23 mouse cellular contexts compared by ENCODE assay signal in the genomic region with DNA sequence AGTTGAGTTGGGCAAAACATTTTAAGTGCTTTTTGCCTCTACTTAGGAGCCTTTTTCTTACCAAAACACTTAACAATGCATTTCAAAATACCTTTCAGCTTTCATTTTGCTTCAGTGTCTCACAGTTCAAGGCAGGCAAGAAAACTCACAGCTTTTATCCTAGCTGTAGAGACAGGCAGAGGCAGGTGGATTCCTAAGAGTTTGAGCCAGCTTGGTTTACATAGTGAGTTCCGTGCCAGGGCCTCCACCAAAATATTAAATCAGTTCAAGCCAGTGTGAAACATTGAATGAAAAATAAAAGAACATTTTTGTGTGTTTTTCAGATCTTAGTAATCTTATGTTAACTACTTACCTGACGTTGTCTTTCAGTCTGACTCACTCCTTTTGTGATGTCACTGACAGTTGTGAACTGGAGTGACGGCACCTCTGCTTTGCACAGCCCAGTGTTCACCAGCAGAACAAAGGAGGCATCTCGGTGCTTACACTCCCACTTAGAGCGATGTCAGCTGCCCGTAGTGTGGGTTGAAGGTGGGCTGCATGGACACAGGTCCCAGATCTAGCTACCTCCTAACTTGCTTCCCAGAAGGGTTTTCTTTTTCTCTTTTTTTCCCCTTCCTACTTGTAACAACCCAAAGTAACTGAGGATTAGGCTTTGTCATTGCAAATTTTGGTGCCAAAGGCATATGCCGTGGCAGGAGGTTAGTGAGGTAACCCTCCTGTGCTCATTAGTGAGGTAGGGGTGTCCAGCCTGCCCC. TPM values are rescaled to one million over a fixed set of nuclear protein-coding genes. Genes with fewer than 3 reads are reported as not detected.
A peak's percentile ranks its signal among the peaks of the same experiment; 100 is the strongest.
DNase-seq lines count a peak whose midpoint lies in the region; ATAC-seq lines count a peak whose summit lies in the region.
"Had no signal": no experiment of that assay in that cellular context is flagged by ENCODE, and none has a peak within 500 bp of the region (broad histone marks: within the 10 kb centered on the region; RNA-seq: fewer than 3 reads in every experiment).

No protein-coding gene starts in this region.

- H3K4me1 ChIP-seq in heart, embryonic 10.5 days = no peaks in the 10 kb centered on the region
- H3K4me1 ChIP-seq in liver, embryonic 12.5 days = peaks cover 4% of the 10 kb centered on the region; the same call in 1 of the 2 replicates
- no peaks in the 10 kb centered on the region for H3K4me1 ChIP-seq in hindbrain, embryonic 16.5 days (ENCODE audit: control insufficient read depth, insufficient read depth, low read depth, low read length)
- H3K4me1 ChIP-seq: embryonic facial prominence, embryonic 15.5 days; forebrain, embryonic 10.5 days; heart, embryonic 15.5 days; hindbrain, embryonic 10.5 days had no signal

- H3K9ac ChIP-seq in liver, embryonic 12.5 days = no peak overlapping the region
- no peak overlapping the region for H3K9ac ChIP-seq in hindbrain, embryonic 16.5 days (ENCODE audit: low read depth, low read length)
- H3K9ac ChIP-seq: embryonic facial prominence, embryonic 15.5 days; heart, embryonic 15.5 days; hindbrain, embryonic 14.5 days had no signal

- ATAC-seq in liver, embryonic 12.5 days = no peak
- no peak for ATAC-seq in hindbrain, embryonic 16.5 days
- ATAC-seq: forebrain, embryonic 14.5 days had no signal

- peaks cover 76% of the 10 kb centered on the region for H3K36me3 ChIP-seq in heart, embryonic 10.5 days
- H3K36me3 ChIP-seq in liver, embryonic 12.5 days = peaks cover 64% of the 10 kb centered on the region
- H3K36me3 ChIP-seq in hindbrain, embryonic 16.5 days (ENCODE audit: control insufficient read depth, insufficient read depth, low read length) = peaks cover 17% of the 10 kb centered on the region

- no peaks in the 10 kb centered on the region for H3K9me3 ChIP-seq in heart, embryonic 10.5 days
- H3K9me3 ChIP-seq in liver, embryonic 12.5 days (replicated peaks) = no peaks in the 10 kb centered on the region
- no peaks in the 10 kb centered on the region for H3K9me3 ChIP-seq in hindbrain, embryonic 16.5 days (ENCODE audit: control insufficient read depth, low read length)
- H3K9me3 ChIP-seq: embryonic facial prominence, embryonic 15.5 days; forebrain, embryonic 10.5 days; G1E; heart, embryonic 15.5 days; hindbrain, embryonic 10.5 days had no signal

- intact Hi-C loops in heart, postnatal 14 days (cut with DNase I) = no loop called here

- 79% methylated on average over 7 of the region's 7 CpGs for WGBS in heart, embryonic 10.5 days
- WGBS in liver, embryonic 12.5 days (ENCODE audit: insufficient replicate concordance) = 77% methylated on average over 7 of the region's 7 CpGs
- 80% methylated on average over 7 of the region's 7 CpGs for WGBS in hindbrain, embryonic 16.5 days

- H3K4me3 ChIP-seq in heart, embryonic 10.5 days = no peak overlapping the region
- H3K4me3 ChIP-seq in liver, embryonic 12.5 days = no peak overlapping the region
- no peak overlapping the region for H3K4me3 ChIP-seq in hindbrain, embryonic 16.5 days (ENCODE audit: low read length)
- H3K4me3 ChIP-seq: embryonic facial prominence, embryonic 15.5 days; erythroblast, embryonic 14.5 days; forebrain, embryonic 10.5 days; gastrocnemius, adult 2 months; heart, embryonic 15.5 days; hindbrain, embryonic 10.5 days had no signal

- DNase-seq in heart, embryonic 10.5 days (ENCODE audit: low spot score) = peak; percentile 46
- no peak for DNase-seq in heart, postnatal 14 days
- no peak for DNase-seq in liver
- peak; percentile 20 for DNase-seq in thymus, postnatal 4 days
- DNase-seq in thymus, adult 18-20 months = no peak
- DNase-seq: adrenal gland, adult 8-10 months; adrenal gland, postnatal 36 days; cerebellum, adult 2 months; cerebellum, postnatal 14 days; embryo, embryonic 11 days; gastrocnemius, adult 2 months; gastrocnemius, postnatal 25 days had no signal

- H3K4me2 ChIP-seq in liver, embryonic 12.5 days = no peak overlapping the region
- no peak overlapping the region for H3K4me2 ChIP-seq in hindbrain, embryonic 16.5 days (ENCODE audit: low read length)
- H3K4me2 ChIP-seq: embryonic facial prominence, embryonic 15.5 days; heart, embryonic 15.5 days; hindbrain, embryonic 14.5 days had no signal

- H3K27me3 ChIP-seq in heart, embryonic 10.5 days (ENCODE audit: insufficient read depth, poor library complexity, severe bottlenecking) = no peaks in the 10 kb centered on the region
- H3K27me3 ChIP-seq in liver, embryonic 12.5 days (replicated peaks) = no peaks in the 10 kb centered on the region
- H3K27me3 ChIP-seq in hindbrain, embryonic 16.5 days (replicated peaks; ENCODE audit: control insufficient read depth, insufficient read depth, low read length) = no peaks in the 10 kb centered on the region
- H3K27me3 ChIP-seq: embryonic facial prominence, embryonic 15.5 days; heart, embryonic 15.5 days had no signal

- H3K27ac ChIP-seq in heart, embryonic 10.5 days = no peak overlapping the region
- H3K27ac ChIP-seq in liver, embryonic 12.5 days = peak overlapping the region; percentile 12; the same call in 1 of the 2 replicates
- H3K27ac ChIP-seq in hindbrain, embryonic 16.5 days (ENCODE audit: low read depth, low read length) = no peak overlapping the region
- H3K27ac ChIP-seq: embryonic facial prominence, embryonic 15.5 days; forebrain, embryonic 10.5 days; gastrocnemius, adult 2 months; heart, embryonic 15.5 days; hindbrain, embryonic 10.5 days; hindbrain, embryonic 14.5 days had no signal

RNA-seq across cellular contexts. Expression of a gene that starts 42.0 kb away (rescaled TPM):
- 38.0 and 44.3 TPM in 2 replicates for polyA plus RNA-seq in heart, embryonic 10.5 days (2016; fragmentation: Nextera tagmentation; extraction: Ambion mirVana)
- total RNA-seq in heart, postnatal 14 days (2021) = 10 to 100 TPM; 26.2 to 28.5 TPM
- 36.8 and 37.7 TPM in 2 replicates for polyA plus RNA-seq in liver, embryonic 12.5 days (2016; fragmentation: Nextera tagmentation; extraction: Ambion mirVana)
- polyA plus RNA-seq in hindbrain, embryonic 16.5 days (2015; fragmentation: Nextera tagmentation; extraction: Ambion mirVana) = 22.5 and 24.8 TPM in 2 replicates

RNA-seq across cellular contexts. Expression of a gene that starts 54.5 kb away (rescaled TPM):
- polyA plus RNA-seq in heart, embryonic 10.5 days (2016; fragmentation: Nextera tagmentation; extraction: Ambion mirVana) = 8.8 and 15.3 TPM in 2 replicates
- 1 to 10 TPM; 3.0 to 4.1 TPM for total RNA-seq in heart, postnatal 14 days (2021)
- polyA plus RNA-seq in liver, embryonic 12.5 days (2016; fragmentation: Nextera tagmentation; extraction: Ambion mirVana) = 3.0 and 3.4 TPM in 2 replicates
- 85.8 and 93.5 TPM in 2 replicates for polyA plus RNA-seq in hindbrain, embryonic 16.5 days (2015; fragmentation: Nextera tagmentation; extraction: Ambion mirVana)
- total RNA-seq: granulocyte monocyte progenitor cell, adult 5-6 weeks had no signal

Comparison
In these comparisons a context has a peak if more than half of its experiments do, and no peak if none do; other contexts are left out.
1. DNase-seq: peak in heart, embryonic 10.5 days (single experiment) and thymus, postnatal 4 days (single experiment); none in heart, postnatal 14 days (0 of 2), liver (single experiment) and thymus, adult 18-20 months (0 of 2).